Mouse (Mus musculus) fibroblast of lung, adult 2 months (primary cell): ENCODE results near the gene Gm47996.

Source experiments
- DNase-seq: peaks from one replicate; pipeline ENCODE4 v3.0.0-alpha.2; 2011; ENCODE audit warnings: low read depth

The Gm47996 gene

DNA sequence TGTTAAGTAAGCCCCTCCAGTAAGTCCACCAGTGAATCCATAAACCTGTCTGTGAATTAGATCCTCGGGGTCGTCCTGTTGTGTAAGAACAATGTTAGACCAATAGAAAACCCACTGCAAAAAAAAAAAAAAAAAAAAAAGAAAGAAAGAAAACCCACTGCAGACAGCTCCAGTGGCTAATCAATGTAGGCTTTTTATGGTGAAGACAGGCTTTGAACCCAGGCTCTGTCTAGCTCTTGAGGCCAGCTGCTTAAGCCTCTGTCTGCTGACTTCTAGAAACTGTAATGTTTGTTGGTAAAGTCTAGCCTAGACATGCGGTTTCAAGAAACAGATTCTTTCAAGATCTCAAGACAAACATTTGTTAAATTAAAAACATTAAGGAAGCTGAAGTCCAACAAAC, 40.2 kb downstream of the Gm47996 start:
- DNase-seq, result no peak

DNA sequence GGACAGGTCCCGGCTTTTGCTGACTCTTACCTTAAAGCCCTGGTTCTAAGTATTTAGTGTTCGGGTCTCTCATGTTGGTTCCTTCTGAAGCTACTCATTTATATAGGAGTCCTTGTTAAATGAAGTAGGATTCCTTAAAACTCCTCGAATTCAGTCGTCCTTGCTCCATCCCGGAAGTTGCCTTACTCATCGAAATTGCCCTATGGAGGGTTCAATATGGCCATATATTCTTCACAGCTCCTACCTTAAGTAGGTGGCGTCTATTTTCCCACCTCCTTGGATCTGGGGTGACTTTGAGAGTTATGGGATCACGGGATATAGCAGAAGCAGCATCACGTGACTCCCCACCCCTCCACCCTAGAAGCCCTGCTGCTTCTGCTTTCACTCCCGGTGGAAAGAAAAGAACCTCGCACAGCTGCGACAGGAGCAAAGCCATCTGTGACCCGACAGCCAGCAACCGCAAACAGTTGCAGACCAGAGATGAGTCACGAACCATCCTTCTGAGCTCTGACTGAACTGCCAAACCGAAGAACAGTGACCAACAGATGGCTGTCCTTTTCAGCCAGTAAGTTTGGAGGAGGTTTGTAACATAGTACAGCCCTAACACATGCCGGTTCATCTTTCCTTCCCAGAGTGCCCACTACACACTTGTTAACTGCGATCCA, 40.7 kb downstream of the Gm47996 start:
- no peak for DNase-seq

DNA sequence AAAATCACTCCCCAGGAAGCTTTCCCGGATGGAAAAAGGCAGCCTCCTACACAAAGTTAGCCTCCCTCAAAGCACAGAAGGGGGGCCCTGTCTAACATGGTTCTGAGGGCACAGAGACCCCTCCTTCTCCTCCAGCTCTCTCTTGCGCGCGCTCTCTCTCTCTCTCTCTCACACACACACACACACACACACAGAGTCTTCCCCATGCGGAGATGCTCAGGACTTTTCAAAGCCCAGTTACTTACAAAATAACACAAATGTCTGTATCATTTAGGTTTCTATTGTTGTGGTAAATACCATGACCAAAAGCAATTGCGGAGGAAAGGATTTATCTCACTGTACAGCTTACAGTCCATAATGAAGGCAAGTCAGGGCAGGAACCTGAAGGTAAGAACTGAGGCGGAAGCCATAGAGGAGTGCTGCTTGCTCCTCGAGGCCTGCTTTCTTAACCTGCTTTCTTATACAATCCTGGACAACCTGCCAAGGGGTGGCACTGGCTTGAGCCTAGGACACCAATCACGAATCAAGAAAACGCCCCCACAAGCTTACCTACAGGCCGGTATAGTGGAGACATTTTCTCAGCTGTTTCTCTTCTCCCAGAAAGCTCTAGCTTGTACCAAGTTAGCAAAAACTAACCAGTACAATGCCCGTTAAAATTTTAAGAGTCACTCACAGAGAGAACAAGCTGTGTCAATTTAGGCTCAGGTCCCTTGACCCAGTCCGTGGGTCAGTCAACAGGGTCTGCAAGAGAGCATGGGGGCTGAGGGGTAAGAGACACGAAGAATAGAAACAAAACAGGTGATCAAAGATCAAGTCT, 41.5 kb downstream of the Gm47996 start:
- DNase-seq, result no peak

DNA sequence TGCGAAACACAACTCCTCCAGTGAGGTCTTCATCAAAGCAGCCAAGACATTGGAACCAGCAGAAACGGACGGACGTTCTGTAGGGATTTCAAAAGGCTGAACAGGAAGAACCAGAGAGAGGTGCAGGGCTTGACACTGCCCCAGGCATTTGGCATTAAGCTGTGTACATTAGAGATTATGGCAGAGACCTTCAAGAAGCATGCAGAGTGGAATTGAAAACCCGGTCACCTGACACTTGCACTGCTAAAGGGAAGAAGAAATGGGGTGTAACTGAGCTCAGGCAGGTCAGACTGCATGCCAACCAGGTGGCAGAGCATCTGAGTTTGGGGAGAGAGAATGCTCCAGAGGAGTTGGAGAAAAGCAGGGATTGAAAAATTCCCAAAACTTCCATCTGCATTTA, 45.5 kb downstream of the Gm47996 start:
- DNase-seq, result no peak

DNA sequence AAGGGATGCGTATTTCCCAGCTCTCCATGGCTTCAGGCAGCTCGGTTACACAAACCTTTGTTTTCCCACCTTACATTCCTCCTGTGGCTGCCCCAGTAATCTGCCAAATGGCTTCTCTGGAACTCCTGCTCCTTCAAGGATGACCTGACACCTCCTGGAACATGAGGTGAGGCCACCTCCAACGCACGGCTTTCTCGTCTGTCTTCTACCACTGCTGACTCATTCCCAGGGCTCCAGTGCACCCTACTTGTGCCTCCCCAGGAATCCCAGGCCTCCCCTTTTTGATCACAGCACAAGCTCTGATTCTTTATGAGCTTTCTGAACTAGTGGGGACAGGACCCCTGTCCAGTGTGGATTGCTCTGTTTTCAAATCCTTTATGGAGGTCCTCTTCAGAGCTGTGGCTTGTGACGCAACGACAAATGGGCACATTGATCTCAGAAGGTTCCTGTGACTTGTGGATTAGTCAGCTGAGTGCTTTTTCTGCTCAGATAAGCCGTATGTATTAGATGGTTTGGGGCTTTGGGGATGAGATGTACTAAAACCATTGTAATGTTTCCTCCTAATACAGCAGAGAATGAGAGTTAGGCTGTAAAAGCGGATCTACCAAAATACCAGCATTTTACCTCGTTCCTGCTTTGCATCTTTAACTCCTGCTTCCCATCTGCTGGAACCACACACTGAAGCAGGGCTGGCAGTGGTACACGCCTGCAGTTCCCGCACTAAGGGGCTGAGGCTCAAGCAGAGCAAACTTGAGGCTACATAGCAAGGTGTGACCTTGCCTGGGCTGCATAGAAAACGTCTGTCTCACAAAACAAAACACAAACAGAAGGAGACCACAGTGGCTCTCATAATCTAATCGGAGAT, 48.4 kb downstream of the Gm47996 start:
- DNase-seq, result no peak

DNA sequence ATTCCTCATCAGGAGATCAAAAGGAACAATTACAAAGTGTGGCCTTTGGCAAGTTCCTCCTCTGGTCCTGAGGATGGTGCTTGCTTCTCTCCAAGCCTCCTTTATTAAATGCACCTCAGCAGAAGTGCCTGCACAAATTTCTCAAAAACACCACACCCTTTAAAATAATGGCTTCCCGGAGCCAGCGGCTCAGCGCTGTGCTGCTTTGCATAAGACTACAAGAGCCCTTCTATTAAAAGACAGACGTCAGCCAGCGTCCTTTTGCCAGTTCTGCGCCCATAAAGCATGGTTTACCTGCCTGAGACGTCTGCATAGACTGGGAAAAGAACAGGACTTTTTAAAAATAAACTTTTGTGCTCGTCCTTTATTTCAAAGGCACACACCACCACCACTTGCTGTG, 49.1 kb downstream of the Gm47996 start:
- no peak for DNase-seq
